Mouse (Mus musculus) 3T3-L1 (cell line): ENCODE data around the gene Ighmbp2.

ENCODE experiments used
- DNase-seq: peaks from one replicate; pipeline ENCODE4 v3.0.0-alpha.2; 2015; ENCODE audit warnings: low read depth, low spot score

Ighmbp2 gene

DNA sequence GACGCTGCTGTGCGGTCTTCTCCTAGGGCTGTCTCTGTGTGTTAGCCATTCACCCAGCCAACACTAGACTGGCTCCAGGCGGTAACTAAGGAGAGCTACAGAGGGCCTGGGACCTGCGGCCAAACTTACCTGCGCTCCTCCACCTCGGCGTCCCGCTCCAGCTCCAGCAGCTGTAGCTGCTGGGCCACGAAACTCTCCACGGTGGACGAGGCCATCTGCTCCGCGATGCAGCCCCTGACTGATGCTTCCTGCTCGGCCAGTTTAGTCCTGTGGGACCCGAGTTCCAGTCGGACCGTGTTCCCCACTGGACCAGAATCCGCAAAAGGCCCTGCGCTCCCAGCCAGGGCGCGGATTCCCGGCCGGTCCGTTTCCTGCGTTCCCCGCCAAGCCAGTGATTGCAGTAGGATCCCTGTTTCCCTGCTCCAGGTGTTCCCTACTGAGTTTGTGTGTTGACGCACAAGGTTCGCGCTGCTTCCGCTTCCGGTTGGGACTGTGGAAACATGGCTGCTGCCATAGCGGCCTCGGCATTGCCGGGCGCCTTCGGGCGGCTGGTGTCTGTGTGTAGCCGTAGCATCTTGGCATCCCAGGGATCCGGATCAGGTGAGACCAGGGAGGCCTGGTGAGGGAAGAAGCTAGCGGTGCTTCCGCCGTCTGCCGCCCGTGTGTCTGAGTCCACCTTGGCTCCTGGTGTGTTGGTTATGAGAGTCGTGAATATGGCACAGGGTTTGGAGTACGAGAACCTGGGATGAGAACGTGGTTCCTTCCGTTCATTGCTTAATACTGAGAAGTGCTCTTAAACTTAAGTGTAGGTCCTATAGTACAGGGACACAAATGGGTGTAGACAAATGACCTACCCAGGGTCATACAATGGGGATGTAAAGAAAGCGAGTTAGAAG lies at the start of gene Ighmbp2, which contains the start of gene Mrpl21:
TSS of gene Ighmbp2 (minus strand) at position 446 of the 896 bp plus-strand sequence.
TSS of gene Mrpl21 (plus strand) at position 330 of the 896 bp plus-strand sequence.
- peak; percentile 98 for DNase-seq

DNA sequence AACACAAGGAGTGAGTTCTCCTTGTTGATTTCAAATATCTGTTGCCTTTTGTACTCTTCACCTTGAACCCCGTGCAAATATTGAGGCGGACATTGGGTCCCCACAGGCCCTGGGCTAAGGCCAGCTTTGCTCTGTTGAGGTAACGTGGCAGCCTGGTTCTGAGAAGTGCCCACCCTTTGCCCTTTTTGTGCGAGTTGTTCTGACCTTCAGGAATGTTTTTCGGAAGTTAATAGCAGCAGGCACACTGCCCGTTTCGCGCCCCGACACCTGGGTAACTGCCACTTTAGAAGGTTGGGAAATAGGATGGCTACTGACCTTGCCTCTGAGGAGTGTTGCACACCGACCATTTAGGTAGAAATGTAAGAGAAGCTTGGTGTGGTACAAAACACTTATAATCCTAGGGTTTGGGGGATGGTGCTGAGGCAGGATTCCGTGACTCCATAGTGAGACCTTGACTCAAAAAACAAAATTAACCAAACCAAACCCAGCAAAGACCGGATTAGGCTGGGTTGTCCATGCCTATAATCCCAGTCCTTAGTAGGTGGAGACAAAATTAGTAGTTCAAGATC lies 43.7 kb upstream of the Ighmbp2 start:
- no peak for DNase-seq

DNA sequence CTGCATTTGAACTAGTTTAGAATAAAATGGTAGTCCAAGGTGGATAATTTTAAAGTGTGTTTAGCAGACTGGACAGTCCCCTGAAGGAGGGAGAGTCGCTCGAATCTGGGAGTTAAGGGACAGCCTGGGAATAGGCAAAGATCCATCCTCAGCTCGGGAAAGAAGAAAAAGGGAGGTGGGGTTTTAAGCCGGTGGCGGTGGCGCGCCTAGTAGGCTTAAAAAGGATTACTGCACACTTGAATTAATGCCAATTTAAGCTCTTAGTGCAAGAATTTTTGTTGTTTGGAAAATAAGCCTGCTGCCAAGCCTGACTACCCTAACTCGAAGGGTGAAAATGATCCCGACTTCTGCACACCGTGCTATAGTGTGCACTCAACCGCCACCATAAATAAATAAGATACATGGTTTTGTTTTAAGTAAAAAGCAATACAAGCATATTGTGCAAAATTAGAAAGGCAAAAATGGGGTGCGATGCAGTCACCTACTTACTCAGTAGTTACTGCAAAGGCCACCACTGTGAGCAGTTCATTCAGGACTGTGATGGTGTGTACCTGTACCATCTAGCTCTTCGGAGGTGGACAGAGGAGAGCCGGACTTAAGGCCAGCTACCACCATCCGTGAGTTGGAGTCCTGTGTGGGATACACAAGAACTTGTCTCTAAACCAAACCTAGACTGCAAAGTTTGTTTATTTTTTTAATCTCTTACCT lies 43.1 kb upstream of the Ighmbp2 start:
- DNase-seq = no peak

DNA sequence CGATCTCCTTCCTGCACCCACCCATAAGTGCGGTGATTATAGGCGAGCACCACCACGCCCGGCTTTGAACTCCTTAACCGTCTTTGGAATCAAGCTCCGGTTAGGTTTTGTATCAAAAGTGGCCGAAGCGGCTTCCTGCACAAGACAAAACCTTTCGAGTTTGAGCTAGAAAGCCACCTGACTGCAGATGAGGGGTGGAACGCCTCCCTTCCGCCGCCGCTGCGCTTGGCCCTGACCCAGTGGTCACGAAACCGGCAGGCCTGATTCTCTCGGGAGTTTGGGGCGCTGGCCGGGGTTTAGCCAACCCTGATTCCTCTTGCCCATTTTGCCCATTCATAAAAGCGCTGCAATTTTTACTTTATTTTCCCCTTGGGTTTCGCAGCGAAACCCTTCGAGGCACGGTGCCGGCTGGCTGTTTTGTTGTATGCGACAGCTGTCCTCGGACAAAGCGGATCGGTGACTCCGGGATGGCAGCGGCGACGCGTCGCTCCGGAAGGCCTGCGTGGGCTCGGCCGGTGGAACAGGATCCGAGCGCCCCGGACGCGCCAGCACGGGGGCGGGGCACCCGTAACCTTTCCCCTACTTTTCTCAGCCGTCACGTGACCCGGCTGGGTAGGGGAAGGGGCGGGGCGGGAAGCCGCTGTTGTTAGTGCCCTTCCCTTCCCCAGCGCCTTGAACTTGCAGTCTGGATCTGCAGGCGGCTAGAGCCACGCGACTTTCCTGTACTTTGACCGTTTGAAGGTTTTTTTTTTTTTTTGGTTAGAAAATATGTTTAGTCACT lies 42.3 kb upstream of the Ighmbp2 start:
- DNase-seq = peak; percentile 97

DNA sequence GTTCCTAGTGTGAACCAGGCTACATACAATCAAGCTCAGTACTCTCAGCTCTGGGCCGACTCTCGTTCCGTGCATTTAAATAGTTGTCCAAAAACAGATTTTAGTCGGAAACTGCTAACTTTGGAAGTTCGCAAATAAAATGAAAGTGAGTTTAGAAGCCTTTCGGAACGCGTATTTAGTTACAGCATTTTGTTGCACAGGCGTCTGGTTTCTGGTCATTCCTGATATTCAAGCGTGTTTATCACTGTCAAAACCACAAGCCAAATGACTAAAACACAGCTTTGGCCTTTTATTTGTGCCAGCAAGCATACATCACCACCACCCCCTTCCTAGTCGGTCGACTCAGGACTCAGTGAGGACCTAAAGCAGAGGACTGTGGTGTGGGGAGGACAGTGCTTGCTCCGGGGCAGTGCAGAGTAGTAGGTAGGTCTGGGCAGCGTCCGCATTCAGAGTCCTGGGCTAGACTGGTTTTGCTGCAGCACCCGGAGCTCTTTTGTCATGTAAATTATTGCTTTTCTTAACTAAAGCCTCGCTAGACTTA lies 41.5 kb upstream of the Ighmbp2 start:
- peak; percentile 84 for DNase-seq

DNA sequence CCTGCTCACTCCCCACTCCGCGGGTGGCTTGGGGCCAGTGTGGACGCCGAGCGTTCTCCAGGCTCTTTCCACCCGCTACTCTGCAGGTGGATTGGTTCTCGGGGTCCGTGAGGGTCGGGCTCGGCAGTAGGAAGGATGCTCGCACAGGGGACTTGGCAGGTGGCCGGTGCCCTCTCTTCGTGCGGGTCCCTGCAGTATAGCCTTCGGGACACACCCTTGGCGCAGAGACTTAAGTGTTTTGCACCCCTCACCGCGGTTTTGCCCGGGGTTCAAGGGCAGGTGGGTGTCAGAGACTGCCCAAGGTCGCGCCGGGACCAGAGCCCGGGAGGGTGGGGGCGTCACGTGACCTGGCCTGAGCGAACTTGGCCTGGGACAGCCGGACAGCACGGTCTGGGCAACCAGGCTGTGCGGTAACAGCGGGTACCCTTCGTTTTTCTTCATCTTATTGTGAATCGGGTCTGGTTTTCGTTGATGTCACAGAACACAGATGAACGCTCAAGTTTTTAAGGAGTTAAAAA lies 41.0 kb upstream of the Ighmbp2 start:
- DNase-seq = peak; percentile 68

DNA sequence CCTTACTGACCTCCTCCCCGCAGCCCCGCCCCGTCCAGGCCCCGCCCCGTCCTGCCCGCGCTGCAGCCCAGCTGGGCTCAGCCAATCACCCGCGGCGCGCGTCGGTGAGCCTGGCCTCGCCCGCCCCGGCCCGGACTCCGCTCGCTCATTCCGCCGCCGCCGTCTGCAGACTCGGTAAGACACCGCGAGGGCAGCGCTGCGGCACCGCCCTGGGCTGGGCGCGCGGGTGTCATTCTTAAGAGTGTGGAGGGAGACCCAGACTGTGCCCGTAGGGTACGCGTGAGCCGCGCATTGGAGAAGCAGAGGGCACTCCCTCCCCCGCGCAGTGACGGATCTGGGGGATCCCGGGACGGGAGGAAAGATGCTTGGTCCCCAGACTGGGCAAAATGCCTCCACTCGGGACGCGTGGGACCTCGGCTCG lies 40.4 kb upstream of the Ighmbp2 start:
- peak; percentile 87 for DNase-seq

DNA sequence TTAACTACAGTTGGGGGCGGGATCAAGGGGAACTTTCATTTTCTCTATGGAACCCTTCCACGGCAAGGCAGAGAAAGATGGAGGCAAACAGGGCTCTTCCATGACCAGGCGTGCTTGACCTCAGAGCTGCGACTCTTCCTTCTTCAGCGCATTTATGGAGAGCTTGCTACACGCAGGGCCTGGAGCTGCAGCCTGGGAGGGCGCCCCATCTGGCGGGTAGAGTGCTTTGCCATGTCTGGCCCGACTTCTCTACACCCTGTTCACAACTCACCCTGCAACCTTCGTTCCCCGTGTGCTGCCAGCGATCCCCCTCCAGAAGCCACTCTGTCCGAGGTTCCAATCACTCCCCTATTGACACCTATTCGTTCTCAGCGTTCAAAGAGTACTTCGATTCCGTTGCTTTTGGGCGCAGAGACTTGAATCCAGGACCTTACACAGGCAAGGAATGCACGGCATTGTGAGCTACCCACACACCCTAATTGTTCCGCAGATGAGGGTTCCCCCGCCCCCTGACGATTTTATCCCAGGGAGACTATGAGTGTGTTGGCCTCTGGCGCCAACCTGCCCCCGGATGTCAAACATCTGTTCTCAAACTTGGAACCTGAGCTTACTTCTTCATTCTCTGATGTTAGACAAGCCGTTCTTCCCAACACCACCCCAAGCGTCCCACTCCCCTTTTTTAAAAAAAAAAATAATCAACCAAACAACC lies 39.6 kb upstream of the Ighmbp2 start, which contains the start of gene Cpt1a:
TSS of gene Cpt1a (plus strand) at position 74 of the 709 bp plus-strand sequence.
- peak; percentile 83 for DNase-seq

DNA sequence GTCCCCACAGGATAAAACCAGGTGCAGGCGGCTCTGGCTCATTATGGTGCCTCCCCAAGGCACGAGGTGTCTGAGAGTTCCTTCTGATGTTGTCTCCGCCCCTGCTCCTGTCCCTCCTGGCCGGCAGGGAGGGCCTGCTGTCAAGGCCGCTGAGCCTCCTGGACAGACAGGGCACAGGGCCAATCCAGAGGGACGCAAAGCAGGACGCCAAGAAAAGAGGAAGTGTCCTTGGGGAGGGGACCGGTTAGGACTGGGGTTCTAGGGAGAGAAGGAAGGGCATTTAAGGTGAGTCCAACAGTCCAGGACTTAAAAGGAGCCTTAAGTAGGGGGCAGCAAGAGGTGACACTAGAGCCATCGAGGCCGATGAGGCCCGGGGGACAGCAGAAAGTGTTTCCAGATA lies 38.8 kb upstream of the Ighmbp2 start:
- no peak for DNase-seq

DNA sequence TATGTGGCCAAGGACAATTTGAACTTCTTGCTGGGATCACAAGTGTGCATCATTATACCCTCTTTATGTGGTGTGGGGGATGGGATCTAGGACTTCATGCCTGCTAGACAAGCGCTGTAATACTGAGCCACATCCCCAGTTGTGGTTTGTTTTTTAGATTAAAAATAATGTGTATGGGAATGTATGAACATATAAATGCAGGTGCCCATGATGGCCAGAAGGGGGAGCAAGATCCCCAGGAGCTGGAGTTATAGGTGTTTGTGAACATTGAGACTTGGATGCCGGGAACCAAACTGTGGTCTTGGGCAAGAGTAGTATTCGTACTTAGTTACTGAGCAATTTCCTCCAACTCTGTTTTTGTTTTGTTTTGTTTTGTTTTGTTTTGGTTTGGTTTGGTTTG lies 38.0 kb upstream of the Ighmbp2 start:
- DNase-seq = peak; percentile 58

DNA sequence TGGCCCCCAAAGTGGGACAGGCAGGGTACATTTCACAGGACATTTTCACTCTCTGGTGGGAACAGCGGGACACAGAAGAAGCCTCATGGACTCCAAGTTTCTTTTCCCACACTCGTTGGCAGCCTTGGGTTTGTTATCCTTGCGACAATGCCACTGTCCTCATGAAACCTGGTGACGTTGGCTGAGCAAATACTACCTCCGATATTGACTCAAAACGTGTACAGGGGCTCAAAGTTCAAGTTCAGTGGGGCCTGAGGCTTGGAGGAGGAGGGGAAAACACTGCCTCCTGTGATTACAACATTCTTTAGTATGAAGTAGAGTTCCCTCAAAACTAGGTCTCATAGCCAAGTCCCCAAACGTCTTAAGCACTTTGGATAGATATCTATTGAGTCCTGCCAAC lies 37.3 kb upstream of the Ighmbp2 start:
- DNase-seq = no peak

DNA sequence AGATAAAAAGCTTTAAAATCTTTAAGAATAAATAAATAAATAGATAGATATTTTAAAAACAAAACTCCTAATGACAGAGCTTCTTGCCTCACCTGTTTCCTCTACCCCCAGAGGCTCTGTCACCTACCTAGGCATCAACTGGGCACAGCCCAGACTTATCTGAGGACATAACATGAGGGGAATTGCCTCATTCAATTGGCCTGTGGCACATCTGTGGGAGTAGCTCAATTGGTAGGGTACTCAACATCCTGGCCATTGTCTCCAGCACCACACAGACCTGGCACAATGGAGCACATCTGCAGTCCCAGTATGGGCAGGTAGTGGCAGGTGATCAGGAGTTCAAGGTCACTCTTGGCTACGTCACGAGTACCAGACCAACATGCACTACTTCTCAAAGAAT lies 36.5 kb upstream of the Ighmbp2 start:
- no peak for DNase-seq

DNA sequence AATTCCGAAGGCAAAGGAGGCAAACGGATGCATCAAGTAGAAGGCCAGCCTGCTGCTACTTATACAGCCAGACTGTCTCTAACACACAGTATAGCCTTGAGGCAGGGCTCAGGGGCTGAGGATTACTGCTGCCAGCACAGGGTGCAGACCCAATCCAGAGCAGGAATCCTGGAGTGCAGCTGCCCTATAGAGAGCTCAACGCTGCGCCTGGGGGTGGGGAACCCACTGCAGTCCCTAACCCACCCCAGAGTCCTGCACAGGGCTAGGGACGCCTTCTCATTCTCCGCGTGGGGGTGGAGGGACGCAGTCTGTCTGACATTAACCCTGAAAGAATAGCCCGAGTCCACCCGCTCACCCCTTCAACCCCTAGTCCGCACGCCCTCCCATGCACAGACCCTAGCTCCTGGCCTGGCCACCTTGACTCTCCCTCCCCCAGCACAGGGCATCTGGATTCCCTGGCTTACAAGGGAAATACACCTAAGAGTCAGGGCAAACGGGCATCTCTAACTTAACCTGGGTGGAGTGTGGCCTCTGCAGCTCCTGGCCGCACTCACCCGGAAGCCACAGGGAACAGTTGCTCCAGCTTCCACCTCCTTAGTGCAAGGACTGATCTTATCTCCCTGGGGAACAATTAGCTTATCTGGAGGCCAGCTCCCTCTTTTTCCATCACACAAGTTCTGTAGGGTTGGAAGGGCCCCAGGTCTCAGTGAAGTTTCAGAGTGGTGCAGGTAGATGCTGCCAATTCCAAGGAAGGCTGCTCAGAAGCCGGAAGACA lies 24.5 kb upstream of the Ighmbp2 start:
- no peak for DNase-seq

DNA sequence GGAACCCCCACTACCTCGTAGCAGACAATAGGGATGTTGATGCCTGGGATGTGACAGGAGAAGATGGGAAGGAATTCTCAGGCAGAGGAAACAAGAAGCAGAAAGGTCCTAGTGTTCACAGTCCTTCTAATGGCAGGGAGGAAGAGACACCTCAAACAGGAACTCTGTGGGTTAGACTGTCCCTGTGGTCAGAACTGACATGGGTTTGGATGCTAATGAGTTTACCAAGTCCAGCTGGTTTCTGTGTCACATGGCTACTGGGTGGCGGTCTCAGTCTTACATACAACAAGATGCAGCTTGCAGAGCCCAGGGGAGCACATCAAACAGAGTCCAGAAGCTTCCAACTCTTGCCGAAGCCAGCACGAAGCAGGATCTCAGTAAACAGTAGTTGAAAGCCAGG lies 21.2 kb upstream of the Ighmbp2 start:
- DNase-seq = no peak

DNA sequence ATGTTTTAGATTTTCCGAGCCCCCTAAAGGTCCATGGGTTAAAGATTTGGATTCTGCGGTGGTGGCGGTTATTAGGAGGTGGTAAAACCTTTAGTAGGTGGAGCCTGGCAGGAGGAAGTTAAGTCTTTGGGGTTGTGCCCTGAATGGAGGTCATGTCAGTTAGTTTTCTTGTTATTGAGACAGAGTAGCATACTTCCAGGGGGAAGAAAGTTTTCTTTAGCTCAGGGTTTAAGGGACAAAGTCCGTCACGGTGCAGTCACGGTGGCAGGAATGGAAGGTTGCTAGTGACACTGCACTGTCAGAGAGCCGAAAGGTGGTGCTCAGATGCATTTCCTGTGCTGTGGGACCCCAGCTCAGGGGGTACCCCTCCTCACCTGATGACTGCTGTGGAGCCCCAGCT lies 15.0 kb upstream of the Ighmbp2 start:
- no peak for DNase-seq

DNA sequence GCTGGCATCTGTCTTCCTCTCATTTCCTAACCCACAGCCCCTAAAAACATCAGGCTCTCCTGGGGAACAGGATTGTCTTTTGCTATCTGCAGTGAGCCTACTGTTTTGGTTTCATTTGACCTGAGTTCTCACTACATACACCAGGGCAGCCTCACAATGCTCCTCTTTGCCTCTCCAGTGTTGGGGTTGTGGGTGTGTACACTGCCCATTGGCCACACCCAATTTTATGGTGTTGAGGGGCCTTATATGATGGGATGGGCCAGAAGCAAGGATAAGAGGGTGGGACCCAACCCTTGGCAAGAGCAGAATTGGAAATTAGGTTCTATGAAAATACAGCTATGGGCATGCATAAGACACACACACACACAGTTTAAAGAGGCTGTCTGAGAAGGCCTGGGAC lies 14.2 kb upstream of the Ighmbp2 start:
- no peak for DNase-seq

DNA sequence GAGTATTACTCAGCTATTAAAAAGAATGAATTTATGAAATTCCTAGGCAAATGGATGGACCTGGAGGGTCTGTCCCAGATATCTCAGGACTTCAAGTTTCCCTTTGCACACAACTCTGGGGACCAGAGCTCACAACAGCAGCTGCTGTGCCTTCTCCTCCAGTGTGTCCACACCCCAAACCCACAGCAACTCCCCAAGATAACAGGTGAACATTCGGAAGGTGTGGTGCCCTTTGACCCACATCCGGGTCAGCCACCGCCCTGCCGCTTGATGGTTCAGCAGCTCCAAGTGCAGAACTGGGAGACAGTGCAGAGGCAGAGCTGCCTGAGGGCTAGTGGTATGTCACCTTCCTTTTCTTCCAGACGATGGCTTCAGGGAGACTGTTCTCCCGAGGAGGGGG lies 12.4 kb upstream of the Ighmbp2 start:
- DNase-seq = no peak

DNA sequence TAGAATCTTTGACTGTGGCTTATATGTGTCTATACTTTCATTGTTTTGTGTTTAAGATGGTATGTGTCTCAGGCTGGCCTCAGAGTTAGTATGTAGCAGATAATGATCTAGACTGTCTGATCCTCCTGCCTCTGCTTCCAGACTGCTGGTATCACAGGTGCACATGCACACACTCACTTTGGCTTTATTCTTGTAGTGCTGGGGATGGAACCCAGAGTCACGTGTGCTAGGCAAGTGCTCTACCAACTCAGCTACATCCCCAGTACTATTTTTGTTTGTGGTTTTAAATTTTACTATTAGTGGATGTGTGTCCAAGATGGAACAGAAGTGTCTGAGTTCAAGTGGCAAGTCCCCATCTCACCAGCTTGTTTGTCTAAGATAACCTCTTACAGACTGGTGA lies 10.2 kb upstream of the Ighmbp2 start:
- DNase-seq = no peak

DNA sequence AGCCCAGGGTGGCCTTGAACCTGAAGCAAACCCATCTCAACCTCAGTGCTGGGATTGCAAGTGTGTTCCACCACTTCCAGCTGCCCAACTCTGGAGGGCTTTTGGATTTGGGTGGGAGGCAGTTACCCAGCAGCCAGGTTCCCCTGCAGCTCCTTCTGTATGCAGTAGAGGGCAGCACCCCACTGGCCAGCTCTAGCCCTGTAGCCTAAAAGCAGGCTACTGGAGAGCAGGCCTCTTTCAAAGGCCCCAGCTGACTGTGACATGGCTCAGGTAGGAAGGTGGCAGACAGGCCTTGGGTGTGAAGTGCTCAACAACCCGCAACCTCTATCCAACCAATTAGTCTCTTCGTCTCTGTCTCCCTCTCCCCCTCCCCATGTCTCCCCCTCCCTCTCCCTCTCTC lies 9.2 kb upstream of the Ighmbp2 start:
- peak; percentile 73 for DNase-seq

DNA sequence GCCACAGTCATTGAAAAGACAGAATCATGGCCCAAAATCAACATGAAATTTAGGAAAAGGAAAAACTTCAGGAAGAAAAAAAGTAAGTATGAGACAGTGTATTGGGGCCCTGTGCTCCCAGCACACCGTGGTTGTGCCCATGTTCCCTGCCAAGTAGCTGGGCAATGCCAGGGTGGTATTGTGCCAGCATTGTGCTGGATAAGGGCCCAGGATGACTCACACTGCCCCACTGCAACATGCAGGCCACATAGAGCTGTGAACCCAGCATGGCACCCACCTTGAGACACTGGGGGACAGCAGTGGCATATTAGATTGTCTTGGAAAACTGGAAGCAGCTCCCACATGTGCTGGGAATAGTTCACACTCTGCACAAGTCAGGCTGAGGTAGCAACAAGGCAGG lies 6.2 kb upstream of the Ighmbp2 start:
- DNase-seq = no peak
